Mouse (Mus musculus) midbrain, embryonic 10.5 days (tissue): ENCODE results near the gene Cd200. TPM values are rescaled to one million over a fixed set of nuclear protein-coding genes. Genes with fewer than 3 reads are reported as not detected.
"Not testable (repeated sequence)": the region's sequence is repeated elsewhere in the genome, so short reads cannot be mapped to it uniquely, and the experiment has no call there.

Experiments
- DNase-seq: peaks from one replicate; pipeline ENCODE4 v3.0.0-alpha.2; 2017; ENCODE audit warnings: low spot score
- H3K27ac ChIP-seq: fragments of 300-500 bp; sonication (generic); replicated peaks from 2 replicates; pipeline ENCODE4 v1.5.1; 2016; ENCODE audit warnings: mild to moderate bottlenecking
- H3K27me3 ChIP-seq: fragments of 300-500 bp; sonication (generic); 2 replicates; pipeline ENCODE4 v1.6.1; 2016; ENCODE audit warnings: low read depth, mild to moderate bottlenecking; ENCODE audit not compliant: poor library complexity, severe bottlenecking
- H3K36me3 ChIP-seq: fragments of 300-500 bp; sonication (generic); 2 replicates; pipeline ENCODE4 v1.6.1; 2016; ENCODE audit warnings: mild to moderate bottlenecking, moderate library complexity
- H3K4me1 ChIP-seq: fragments of 300-500 bp; sonication (generic); 2 replicates; pipeline ENCODE4 v1.6.1; 2016
- H3K4me3 ChIP-seq: fragments of 300-500 bp; sonication (generic); 2 replicates; pipeline ENCODE4 v1.5.1; 2016; ENCODE audit warnings: mild to moderate bottlenecking, moderate library complexity
- H3K9me3 ChIP-seq: fragments of 300-500 bp; sonication (generic); replicated peaks from 2 replicates; pipeline ENCODE4 v1.6.1; 2016; ENCODE audit warnings: mild to moderate bottlenecking
- WGBS: fragments of 180-500 bp; shearing (Covaris S2); methylation state at CpG from one replicate; pipeline ENCODE4 v1.1.7; 2016; 5-methylcytosine and 5-hydroxymethylcytosine counted together
- polyA plus RNA-seq: library from polyadenylated mRNA; unstranded; fragments of >200 nt; fragmentation: Nextera tagmentation; extraction: Ambion mirVana; gene quantifications from 2 replicates; pipeline ENCODE4 v1.2.1, GENCODE M21; 2016

Gene Cd200
- polyA plus RNA-seq, 1 experiment from 2014 or later: 16.5 TPM

DNA sequence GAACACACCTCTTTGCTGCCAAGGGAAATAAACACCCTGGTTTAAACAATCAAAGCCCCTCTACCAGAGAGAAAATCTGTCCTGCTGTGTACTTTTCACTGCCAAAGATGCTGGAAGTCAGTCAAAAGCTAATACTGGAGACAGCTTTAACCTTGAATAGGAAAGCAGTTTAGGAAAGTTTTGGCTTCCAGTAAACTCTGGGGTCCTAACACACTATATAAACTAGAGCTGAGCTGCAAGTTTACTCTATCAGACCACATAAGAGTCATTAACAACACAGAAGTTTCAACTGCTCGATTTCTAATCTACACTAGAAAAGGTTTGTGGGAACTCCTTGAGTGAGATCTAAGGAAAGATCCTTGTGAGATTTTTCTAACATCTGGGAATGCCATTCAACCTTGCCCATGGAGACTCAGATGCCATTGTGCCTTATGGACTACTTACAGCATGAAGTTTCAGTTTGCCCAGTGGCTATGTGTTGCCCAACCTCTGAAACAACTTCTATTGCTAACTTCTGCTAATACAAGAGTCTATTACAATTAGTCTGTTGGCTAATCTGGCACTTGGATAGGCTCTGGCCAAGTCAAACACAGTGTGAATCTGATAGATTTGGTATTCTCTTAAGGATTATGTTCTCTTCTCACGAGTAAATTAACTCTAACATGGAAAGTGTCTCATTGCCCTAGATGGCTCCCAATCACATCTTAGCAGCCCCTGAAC, 33.2 kb downstream of the Cd200 start:
- H3K36me3 ChIP-seq: no peaks in the 10 kb centered on the region
- no peak overlapping the region for H3K4me3 ChIP-seq
- no peaks in the 10 kb centered on the region for H3K9me3 ChIP-seq
- H3K27me3 ChIP-seq: no peaks in the 10 kb centered on the region
- DNase-seq: no peak
- H3K4me1 ChIP-seq: no peaks in the 10 kb centered on the region
- 85% methylated on average over 2 of the region's 2 CpGs for WGBS
- H3K27ac ChIP-seq: no peak overlapping the region

DNA sequence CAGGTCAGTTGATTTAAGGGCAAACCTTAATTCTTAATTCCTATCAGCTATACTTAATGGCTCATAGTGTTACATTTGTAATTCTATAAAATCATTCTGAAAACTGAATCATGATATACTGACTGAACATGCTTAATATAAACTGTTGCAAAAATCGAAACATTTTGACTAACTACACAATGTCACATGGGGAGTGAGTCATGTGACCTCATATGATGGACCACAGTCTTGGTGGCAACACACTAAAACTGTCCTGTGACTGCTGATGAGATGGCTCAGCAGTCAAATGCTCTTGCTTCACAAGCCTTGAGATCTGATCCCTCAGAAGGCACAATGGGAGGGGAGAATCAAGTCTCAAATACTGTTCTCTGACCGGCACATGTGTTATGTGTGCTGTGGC, 34.8 kb downstream of the Cd200 start:
- no peaks in the 10 kb centered on the region for H3K27me3 ChIP-seq
- no peak overlapping the region for H3K27ac ChIP-seq
- WGBS: 87% methylated on average over 2 of the region's 2 CpGs
- H3K9me3 ChIP-seq: no peaks in the 10 kb centered on the region
- H3K4me1 ChIP-seq: no peaks in the 10 kb centered on the region
- DNase-seq: no peak
- no peaks in the 10 kb centered on the region for H3K36me3 ChIP-seq
- H3K4me3 ChIP-seq: no peak overlapping the region

DNA sequence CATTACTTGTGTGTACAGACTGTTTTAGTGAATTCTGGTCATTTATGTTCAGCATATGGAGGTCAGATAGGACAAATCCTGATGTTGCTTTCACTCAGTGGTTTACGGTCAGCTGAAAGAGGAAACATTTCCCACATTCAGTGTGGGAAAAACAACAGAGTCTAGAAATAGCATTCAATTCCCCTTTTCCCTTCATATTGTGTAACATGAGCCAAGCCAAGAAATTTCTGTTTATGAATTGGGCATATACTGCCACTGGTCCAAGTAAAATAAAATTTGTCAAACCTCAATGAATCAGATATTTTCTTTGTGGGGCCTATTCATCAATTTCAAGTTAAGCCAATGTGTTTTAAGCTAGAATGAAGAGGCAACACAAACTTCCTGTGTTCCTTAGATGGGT, 37.8 kb downstream of the Cd200 start:
- WGBS: 100% methylated on average over 1 of the region's 1 CpGs

DNA sequence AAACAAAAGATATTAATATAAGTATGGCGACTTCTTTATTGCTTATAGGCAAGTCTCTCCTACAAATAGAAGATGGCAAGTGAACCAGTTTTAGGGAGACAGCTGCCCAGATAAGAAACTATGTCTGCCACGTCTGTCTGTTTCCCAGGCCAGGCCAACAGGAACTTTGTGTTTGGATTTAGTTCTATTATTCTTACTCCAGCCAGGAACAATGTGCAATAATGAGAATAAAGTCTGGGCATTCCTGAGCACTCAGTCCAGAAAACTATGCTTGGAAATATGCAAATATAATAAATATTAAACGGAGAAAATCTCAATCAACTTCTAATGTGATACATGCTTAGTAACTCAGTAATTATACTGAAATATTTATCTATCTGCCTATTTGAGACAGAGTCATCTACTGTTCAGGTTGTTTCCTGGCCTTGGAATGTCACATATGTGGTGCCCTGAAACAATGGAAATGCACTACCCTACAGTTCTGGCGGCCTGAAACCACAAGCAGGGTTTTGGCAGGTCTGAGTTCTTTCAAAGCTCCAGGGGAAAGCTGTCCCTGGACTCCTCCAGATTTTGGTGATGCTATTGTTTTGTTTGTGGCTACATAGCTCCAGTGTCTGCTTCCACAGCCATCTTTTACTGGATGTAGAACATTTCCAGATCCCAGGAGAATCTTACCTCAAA, 39.4 kb downstream of the Cd200 start:
- Histone ChIP-seq H3K36me3 (no peaks in the 10 kb centered on the region), H3K4me1 (no peaks in the 10 kb centered on the region), H3K4me3 (no peak overlapping the region), H3K27ac (no peak overlapping the region), H3K27me3 (no peaks in the 10 kb centered on the region), H3K9me3 (no peaks in the 10 kb centered on the region)
- 74% methylated on average over 4 of the region's 4 CpGs for WGBS
- no peak for DNase-seq

More for the DNA sequence above, 37.8 kb downstream of the Cd200 start:
- no peak for DNase-seq
- Histone ChIP-seq H3K4me3 (no peak overlapping the region), H3K27ac (no peak overlapping the region), H3K36me3 (no peaks in the 10 kb centered on the region), H3K9me3 (no peaks in the 10 kb centered on the region), H3K27me3 (no peaks in the 10 kb centered on the region), H3K4me1 (no peaks in the 10 kb centered on the region)

DNA sequence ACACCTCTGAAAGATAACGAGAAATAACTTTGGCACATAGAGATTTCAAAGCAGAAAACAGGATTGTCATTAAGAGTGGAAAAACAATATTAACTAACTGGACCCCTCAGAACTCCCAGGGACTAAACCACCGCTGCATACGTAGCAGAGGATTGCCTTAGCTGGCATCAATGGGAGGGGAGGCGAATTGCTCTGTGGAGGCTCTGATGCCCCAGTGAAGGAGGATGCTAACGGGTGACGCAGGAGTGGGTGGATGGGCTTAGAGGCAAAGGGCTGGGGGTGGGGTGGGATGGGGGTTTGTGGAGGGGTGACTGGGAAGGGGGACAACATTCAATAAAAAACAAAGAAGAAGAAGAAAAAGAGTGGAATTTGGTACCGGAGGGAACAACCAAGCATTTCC, 42.7 kb downstream of the Cd200 start:
- Histone ChIP-seq H3K4me3 (no peak overlapping the region), H3K27ac (no peak overlapping the region), H3K36me3 (no peaks in the 10 kb centered on the region), H3K27me3 (no peaks in the 10 kb centered on the region), H3K9me3 (no peaks in the 10 kb centered on the region), H3K4me1 (no peaks in the 10 kb centered on the region)
- DNase-seq: no peak
- WGBS: 82% methylated on average over 7 of the region's 7 CpGs

DNA sequence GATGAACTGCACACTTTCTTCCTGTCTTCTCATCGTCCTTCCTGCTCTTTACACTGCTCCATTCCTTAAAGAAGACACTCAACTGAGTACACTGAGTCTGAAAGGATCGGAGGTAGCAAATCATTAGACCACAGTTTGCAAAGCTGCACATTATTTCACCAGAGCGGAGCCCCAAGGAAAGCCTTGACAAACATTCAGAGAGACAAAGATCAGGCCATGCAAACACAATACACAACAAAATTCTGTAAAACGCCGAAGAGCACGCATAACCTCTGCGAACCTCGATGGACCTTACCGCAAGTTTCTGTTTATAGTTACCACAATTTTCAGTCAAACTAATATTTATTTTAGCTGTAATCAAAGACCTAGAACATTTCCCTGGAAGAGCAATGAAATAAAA, 43.5 kb downstream of the Cd200 start:
- Histone ChIP-seq H3K9me3 (no peaks in the 10 kb centered on the region), H3K4me1 (no peaks in the 10 kb centered on the region), H3K4me3 (no peak overlapping the region), H3K27ac (no peak overlapping the region), H3K27me3 (no peaks in the 10 kb centered on the region), H3K36me3 (no peaks in the 10 kb centered on the region)
- no peak for DNase-seq
- WGBS: 88% methylated on average over 9 of the region's 9 CpGs

DNA sequence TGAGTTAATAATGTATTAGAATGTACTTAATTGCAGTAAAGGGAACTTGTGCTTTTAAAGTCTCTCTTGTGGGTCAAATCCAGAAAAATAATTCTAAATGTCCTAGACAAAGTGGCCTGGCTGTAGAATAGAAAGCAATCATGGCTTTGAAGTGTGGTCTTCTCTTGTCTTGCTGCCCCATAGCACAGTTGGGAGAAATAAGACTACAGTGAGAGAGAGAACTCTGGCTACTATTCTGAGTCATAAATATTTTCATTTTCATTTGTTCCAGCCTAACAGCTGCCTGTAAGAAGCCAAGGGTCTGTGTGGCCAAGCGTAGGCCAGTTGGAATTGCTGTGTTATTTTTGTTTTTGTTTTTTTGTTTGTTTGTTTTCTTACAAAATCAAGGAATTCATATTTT, 44.2 kb downstream of the Cd200 start:
- no peak overlapping the region for H3K4me3 ChIP-seq
- no peaks in the 10 kb centered on the region for H3K27me3 ChIP-seq
- WGBS: 95% methylated on average over 1 of the region's 1 CpGs
- no peaks in the 10 kb centered on the region for H3K9me3 ChIP-seq
- no peaks in the 10 kb centered on the region for H3K36me3 ChIP-seq
- H3K27ac ChIP-seq: no peak overlapping the region
- H3K4me1 ChIP-seq: no peaks in the 10 kb centered on the region
- no peak for DNase-seq

DNA sequence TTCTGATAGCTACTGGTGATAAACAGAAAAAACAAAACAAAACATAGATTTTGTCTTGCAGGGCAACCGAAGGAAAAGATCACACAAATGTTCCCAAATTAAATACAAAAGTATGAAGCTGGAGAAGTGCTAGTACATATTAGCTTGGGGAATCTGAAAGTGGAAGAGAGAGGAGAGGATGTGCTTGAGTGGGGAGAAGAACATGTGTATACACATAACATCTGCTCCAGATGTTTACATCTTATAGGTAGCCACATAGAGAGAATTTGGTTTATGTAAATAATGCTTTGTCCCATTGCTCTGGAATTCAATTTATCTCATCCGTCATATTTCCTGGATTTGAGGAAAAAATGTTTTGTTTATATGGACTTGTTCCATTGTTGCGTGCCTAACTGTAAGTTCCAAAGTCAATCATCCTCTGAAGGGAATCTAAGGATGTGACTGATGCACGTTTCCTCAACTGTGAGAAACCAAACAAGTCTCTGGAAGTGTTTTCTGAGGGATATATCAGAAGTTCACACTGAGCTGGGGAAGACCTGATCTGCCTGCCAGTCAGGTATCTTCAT, 45.3 kb downstream of the Cd200 start:
- Histone ChIP-seq H3K27me3 (no peaks in the 10 kb centered on the region), H3K27ac (no peak overlapping the region), H3K9me3 (no peaks in the 10 kb centered on the region), H3K36me3 (no peaks in the 10 kb centered on the region), H3K4me3 (no peak overlapping the region), H3K4me1 (no peaks in the 10 kb centered on the region)
- DNase-seq: no peak
- 84% methylated on average over 4 of the region's 4 CpGs for WGBS

DNA sequence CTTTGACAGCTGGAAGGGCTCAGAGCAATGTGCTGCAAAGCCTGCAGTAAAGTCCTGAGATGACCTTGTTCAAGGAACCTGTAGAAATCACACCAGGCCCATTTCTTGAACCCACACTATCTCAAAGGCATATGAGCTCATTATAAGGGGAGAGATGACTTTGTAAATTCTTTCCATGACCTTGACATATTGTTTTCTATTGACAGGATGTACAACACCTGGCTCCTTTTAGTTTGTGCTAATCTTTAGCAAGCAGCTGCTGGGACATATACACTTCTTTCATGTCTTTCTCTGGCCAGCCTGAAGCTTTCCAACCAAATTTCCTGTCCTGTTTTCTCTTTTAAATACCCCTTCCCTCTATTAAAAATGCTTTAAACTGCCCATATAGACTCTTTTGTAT, 47.4 kb downstream of the Cd200 start:
- DNase-seq: no peak
- Histone ChIP-seq H3K9me3 (no peaks in the 10 kb centered on the region), H3K27me3 (no peaks in the 10 kb centered on the region), H3K27ac (no peak overlapping the region), H3K4me3 (no peak overlapping the region), H3K4me1 (no peaks in the 10 kb centered on the region), H3K36me3 (no peaks in the 10 kb centered on the region)

DNA sequence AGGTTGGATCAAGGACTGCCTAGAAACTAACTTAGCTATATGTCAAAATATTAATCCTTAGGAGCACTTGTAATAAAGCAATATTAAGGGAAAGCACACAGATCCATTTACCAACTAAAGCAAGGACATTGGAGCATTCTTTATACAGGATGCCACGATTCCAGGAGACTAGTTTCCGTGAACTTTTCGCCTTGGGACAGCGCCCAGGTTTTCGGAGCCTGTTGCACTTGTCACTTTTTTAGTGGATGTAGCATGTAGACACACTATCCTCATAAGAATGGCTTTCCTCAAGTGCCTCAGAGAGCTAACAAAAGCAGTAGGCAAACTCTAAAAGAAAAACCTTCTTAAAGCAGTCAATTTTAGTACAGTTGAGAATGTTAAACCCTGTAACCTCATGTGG, 50.4 kb downstream of the Cd200 start:
- DNase-seq, H3K27me3 ChIP-seq, H3K4me1 ChIP-seq, H3K9me3 ChIP-seq, H3K27ac ChIP-seq, H3K36me3 ChIP-seq, H3K4me3 ChIP-seq: not testable (repeated sequence)
- WGBS: 93% methylated on average over 5 of the region's 5 CpGs

DNA sequence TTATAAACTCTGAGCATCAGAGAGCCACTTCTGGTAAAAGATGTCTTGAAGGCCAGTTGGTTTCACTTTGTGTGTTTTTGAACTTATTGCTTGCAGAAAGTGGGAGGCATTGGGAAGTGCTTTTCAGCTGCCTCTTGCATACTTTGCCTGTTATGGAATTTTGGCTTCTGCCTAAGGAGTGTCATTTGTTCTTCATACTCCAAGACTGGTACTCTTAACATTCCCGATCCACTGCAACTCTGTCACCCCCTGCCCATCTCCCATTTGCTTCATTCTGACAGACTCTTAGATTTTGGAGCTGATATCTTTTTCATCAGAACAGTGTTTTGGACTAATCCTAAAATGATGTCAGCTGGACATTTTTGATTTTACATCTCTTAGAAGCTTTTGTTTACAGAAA, 51.7 kb downstream of the Cd200 start:
- DNase-seq: no peak
- Histone ChIP-seq H3K9me3 (no peaks in the 10 kb centered on the region), H3K27me3 (no peaks in the 10 kb centered on the region), H3K4me1 (no peaks in the 10 kb centered on the region), H3K36me3 (no peaks in the 10 kb centered on the region), H3K4me3 (no peak overlapping the region), H3K27ac (no peak overlapping the region)
- 93% methylated on average over 1 of the region's 1 CpGs for WGBS

DNA sequence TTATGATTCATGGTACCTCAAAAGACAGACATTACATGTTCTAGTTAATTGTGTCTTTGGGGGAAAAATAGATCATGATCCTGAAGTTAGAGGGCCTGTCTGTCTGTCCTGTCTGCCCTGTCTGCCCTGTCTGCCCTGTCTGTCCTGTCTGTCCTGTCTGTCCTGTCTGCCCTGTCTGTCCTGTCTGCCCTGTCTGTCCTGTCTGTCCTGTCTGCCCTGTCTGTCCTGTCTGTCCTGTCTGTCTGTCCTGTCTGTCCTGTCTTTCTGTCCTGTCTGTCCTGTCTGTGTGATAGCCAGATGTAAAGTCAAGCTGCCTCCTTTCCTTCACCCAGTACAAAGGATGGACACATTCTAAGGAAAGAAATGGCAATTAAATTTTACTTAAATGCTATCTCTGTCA, 56.0 kb downstream of the Cd200 start:
- H3K4me1 ChIP-seq: peaks cover 10% of the 10 kb centered on the region; the same call in 1 of the 2 replicates

DNA sequence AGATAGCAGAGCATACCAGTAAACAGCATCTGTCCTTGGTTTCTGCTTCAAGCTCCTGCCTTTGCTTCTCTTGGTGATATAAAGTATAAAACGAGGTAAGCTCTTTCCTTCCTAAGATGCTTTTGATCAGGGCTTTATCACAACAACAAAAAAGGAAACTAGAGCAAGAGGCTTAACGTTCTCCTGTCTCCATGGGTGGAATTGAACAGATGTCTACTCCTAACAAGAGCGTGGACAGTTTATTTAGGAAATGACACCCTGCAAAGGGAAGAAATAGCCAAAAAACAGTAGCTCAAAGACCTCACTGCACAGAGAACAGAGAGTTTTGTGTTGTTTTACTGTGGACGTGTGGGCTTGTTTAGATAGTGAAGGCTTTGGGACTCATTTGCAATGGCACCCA, 58.1 kb downstream of the Cd200 start:
- H3K36me3 ChIP-seq: no peaks in the 10 kb centered on the region
- no peaks in the 10 kb centered on the region for H3K27me3 ChIP-seq
- DNase-seq: no peak
- H3K4me1 ChIP-seq: peaks cover 10% of the 10 kb centered on the region; the same call in 1 of the 2 replicates
- WGBS: 68% methylated on average over 4 of the region's 4 CpGs
- no peak overlapping the region for H3K4me3 ChIP-seq
- H3K9me3 ChIP-seq: no peaks in the 10 kb centered on the region
- no peak overlapping the region for H3K27ac ChIP-seq

More for the DNA sequence above, 56.0 kb downstream of the Cd200 start:
- no peak overlapping the region for H3K27ac ChIP-seq
- H3K36me3 ChIP-seq: no peaks in the 10 kb centered on the region
- H3K4me3 ChIP-seq: no peak overlapping the region
- peak; percentile 50 for DNase-seq
- no peaks in the 10 kb centered on the region for H3K9me3 ChIP-seq
- H3K27me3 ChIP-seq: no peaks in the 10 kb centered on the region
